Mouse (Mus musculus) olfactory bulb, adult 2 months (tissue): ENCODE measurements around the gene Lmod2. TPM values are rescaled to one million over a fixed set of nuclear protein-coding genes. Genes with fewer than 3 reads are reported as not detected.

ENCODE experiments used
- H3K27ac ChIP-seq: fragments of 200-500 bp; 2 replicates; pipeline ENCODE4 v1.5.1; 2012; ENCODE audit warnings: low read depth, low read length; ENCODE audit not compliant: insufficient read depth
- H3K4me1 ChIP-seq: fragments of 200-500 bp; 2 replicates; pipeline ENCODE4 v1.6.1; 2012; ENCODE audit warnings: low read length; ENCODE audit not compliant: control insufficient read depth, insufficient read depth
- H3K4me3 ChIP-seq: fragments of 200-500 bp; 2 replicates; pipeline ENCODE4 v1.5.1; 2012; ENCODE audit warnings: mild to moderate bottlenecking, low read depth, low read length, moderate library complexity; ENCODE audit not compliant: insufficient read depth
- CTCF ChIP-seq: fragments of 200-500 bp; IDR thresholded peaks from 2 replicates; pipeline ENCODE4 v1.5.1; 2012; ENCODE audit warnings: low read depth, mild to moderate bottlenecking, low read length, moderate library complexity; ENCODE audit not compliant: insufficient read depth
- POLR2A ChIP-seq: fragments of 200-500 bp; IDR thresholded peaks from 2 replicates; pipeline ENCODE4 v1.6.1; 2012; ENCODE audit warnings: mild to moderate bottlenecking, low read depth, low read length, moderate library complexity; ENCODE audit not compliant: insufficient read depth
- WGBS: fragments of 180-500 bp; shearing (Covaris S2); methylation state at CpG from one replicate; pipeline ENCODE4 v1.1.7; 2018; 5-methylcytosine and 5-hydroxymethylcytosine counted together
- polyA plus RNA-seq: library from polyadenylated mRNA; stranded (reverse); fragments of >200 nt; gene quantifications from 2 replicates; pipeline ENCODE4 v1.2.4, GENCODE M21; 2012; ENCODE audit warnings: low replicate concordance; ENCODE audit not compliant: missing spikeins, insufficient read depth, insufficient read length

Gene Lmod2
- polyA plus RNA-seq: not detected in 2 replicates

GRCm38 (mm10) chr6:24597500-24597899 is at the start of gene Lmod2:
TSS of gene Lmod2 (plus strand) at chr6:24597762.
- Histone ChIP-seq H3K4me1 (no peaks in the 10 kb centered on the region), H3K4me3 (no peak within 1 kb of the TSS), H3K27ac (no peak within 1 kb of the TSS)
- 82% methylated on average over 10 of the region's 10 CpGs for WGBS
- TF ChIP-seq POLR2A (no peak), CTCF (no peak)

- WGBS: 61% methylated on average over 2 of the region's 2 CpGs
- Histone ChIP-seq H3K4me1 (no peaks in the 10 kb centered on the region), H3K4me3 (no peak overlapping the region), H3K27ac (no peak overlapping the region)
- TF ChIP-seq CTCF (no peak), POLR2A (no peak)
These were observed 47.8 kb upstream of the Lmod2 start for GRCm38 (mm10) chr6:24549801-24550200.

GRCm38 (mm10) chr6:24552046-24552445 is 45.5 kb upstream of the Lmod2 start:
- Histone ChIP-seq H3K4me3 (no peak overlapping the region), H3K4me1 (no peaks in the 10 kb centered on the region), H3K27ac (no peak overlapping the region)
- 86% methylated on average over 7 of the region's 7 CpGs for WGBS
- TF ChIP-seq CTCF (no peak), POLR2A (no peak)

GRCm38 (mm10) chr6:24554427-24555086 is 43.0 kb upstream of the Lmod2 start:
- H3K4me3 ChIP-seq: no peak overlapping the region
- no peaks in the 10 kb centered on the region for H3K4me1 ChIP-seq
- 67% methylated on average over 11 of the region's 11 CpGs for WGBS
- TF ChIP-seq POLR2A (no peak), CTCF (no peak)
- H3K27ac ChIP-seq: no peak overlapping the region

- no peak overlapping the region for H3K4me3 ChIP-seq
- 86% methylated on average over 2 of the region's 2 CpGs for WGBS
These were observed 42.1 kb upstream of the Lmod2 start for GRCm38 (mm10) chr6:24555488-24555887.

GRCm38 (mm10) chr6:24564081-24564480 is 33.5 kb upstream of the Lmod2 start:
- no peaks in the 10 kb centered on the region for H3K4me1 ChIP-seq
- H3K4me3 ChIP-seq: no peak overlapping the region
- WGBS: 81% methylated on average over 9 of the region's 9 CpGs
- H3K27ac ChIP-seq: no peak overlapping the region
- TF ChIP-seq POLR2A (no peak), CTCF (no peak)

More at GRCm38 (mm10) chr6:24555488-24555887, 42.1 kb upstream of the Lmod2 start:
- TF ChIP-seq CTCF (no peak), POLR2A (no peak)
- H3K27ac ChIP-seq: no peak overlapping the region
- H3K4me1 ChIP-seq: no peaks in the 10 kb centered on the region

GRCm38 (mm10) chr6:24564886-24565285 is 32.7 kb upstream of the Lmod2 start:
- TF ChIP-seq CTCF (no peak), POLR2A (no peak)
- Histone ChIP-seq H3K27ac (no peak overlapping the region), H3K4me3 (no peak overlapping the region), H3K4me1 (no peaks in the 10 kb centered on the region)
- 96% methylated on average over 1 of the region's 1 CpGs for WGBS

- TF ChIP-seq POLR2A (no peak), CTCF (no peak)
- no peak overlapping the region for H3K4me3 ChIP-seq
- 83% methylated on average over 5 of the region's 5 CpGs for WGBS
These were observed 28.6 kb upstream of the Lmod2 start for GRCm38 (mm10) chr6:24568963-24569362.

GRCm38 (mm10) chr6:24569711-24570110 is 27.9 kb upstream of the Lmod2 start:
- TF ChIP-seq CTCF (no peak), POLR2A (no peak)
- no peak overlapping the region for H3K4me3 ChIP-seq
- no peak overlapping the region for H3K27ac ChIP-seq
- H3K4me1 ChIP-seq: no peaks in the 10 kb centered on the region
- WGBS: 96% methylated on average over 1 of the region's 1 CpGs

More at GRCm38 (mm10) chr6:24568963-24569362, 28.6 kb upstream of the Lmod2 start:
- H3K27ac ChIP-seq: no peak overlapping the region
- H3K4me1 ChIP-seq: no peaks in the 10 kb centered on the region
